Mouse (Mus musculus): Measurements from ENCODE around the gene Mylk3.

DNA sequence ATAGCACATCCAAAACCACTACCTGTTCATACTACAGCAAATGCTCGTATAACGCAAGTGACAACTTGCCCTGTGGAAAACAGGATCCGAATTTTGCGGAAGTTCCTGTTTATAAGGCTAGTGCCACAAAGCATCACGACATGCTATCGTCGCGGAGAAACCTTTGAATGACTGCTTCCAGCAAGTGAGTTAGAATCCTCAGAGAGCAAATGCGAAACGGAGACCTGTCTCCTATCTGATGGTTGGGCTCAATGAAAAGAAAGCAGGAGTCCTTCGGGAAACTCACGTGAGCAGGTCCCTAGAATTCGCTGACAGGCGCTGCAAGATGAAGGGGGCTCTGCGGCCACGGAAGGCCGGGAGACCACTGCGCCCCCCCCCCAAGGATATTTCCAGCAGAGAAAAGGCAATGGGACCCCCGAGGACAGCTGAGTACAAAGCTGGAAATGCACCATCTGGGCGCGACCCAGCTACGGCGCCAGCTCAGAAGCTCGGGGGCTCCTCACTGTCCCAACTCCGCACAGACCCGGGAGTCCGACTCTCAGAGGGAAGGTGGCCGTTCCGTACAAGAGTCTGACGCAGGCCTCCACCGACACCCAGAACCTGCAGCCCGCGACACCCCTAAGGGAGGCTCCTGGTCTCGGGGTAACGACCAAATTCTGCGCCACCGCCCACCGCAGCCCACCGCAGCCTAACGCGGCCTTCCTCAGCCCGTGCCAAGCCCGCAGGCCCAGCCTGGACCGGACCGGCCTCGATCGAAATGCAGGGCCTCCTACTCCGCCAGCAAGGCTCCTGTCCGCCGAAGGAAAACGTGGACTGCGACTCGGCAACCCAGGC, 87.3 kb downstream of the Mylk3 start:
- no peak for TF ChIP-seq CTCF (IDR thresholded peaks at IDR 0.05; ENCODE audit: low read depth, low read length)
- no peak for TF ChIP-seq GATA1 (IDR thresholded peaks at IDR 0.05; ENCODE audit: borderline replicate concordance, low read length)

Measured in G1E (cell line).